Mouse (Mus musculus) ES-E14 (cell line): ENCODE results near the gene Ust. TPM values are rescaled to one million over a fixed set of nuclear protein-coding genes. Genes with fewer than 3 reads are reported as not detected.

Experiments used
- DNase-seq: peaks from one replicate; pipeline ENCODE4 v3.0.0-alpha.2; 2013; ENCODE audit warnings: low read depth, low spot score
- H3K27ac ChIP-seq: 2 replicates; pipeline ENCODE4 v1.5.1; 2012; ENCODE audit warnings: low read depth, mild to moderate bottlenecking, low read length, moderate library complexity, mixed read lengths; ENCODE audit not compliant: poor library complexity, insufficient read depth, severe bottlenecking
- H3K36me3 ChIP-seq: 2 replicates; pipeline ENCODE4 v1.6.1; 2012; ENCODE audit warnings: mild to moderate bottlenecking, low read length, moderate library complexity, mixed read lengths; ENCODE audit not compliant: control insufficient read depth, poor library complexity, insufficient read depth, severe bottlenecking
- H3K4me1 ChIP-seq, 2 experiments: fragments of 150-350 bp in 1 of 2; sonication (generic) in 1 of 2; 2 replicates each; pipeline ENCODE4 v1.6.1; 2012; ENCODE audit warnings: low read length in 2 of 2, mild to moderate bottlenecking in 1 of 2, mixed read lengths in 1 of 2; ENCODE audit not compliant: control insufficient read depth in 2 of 2, insufficient read depth in 2 of 2, poor library complexity in 1 of 2
- H3K4me3 ChIP-seq, 2 experiments: fragments of 150-350 bp in 1 of 2; sonication (generic) in 1 of 2; 2 replicates each; pipeline ENCODE4 v1.5.1; 2012; ENCODE audit warnings: low read length in 2 of 2, low read depth in 1 of 2, mild to moderate bottlenecking in 1 of 2, mixed read lengths in 1 of 2; ENCODE audit not compliant: insufficient read depth in 1 of 2, poor library complexity in 1 of 2, severe bottlenecking in 1 of 2
- H3K9ac ChIP-seq: 2 replicates; pipeline ENCODE4 v1.6.1; 2012; ENCODE audit warnings: low read depth, mild to moderate bottlenecking, low read length, mixed read lengths; ENCODE audit not compliant: poor library complexity, insufficient read depth, severe bottlenecking
- H3K9me3 ChIP-seq: fragments of 150-350 bp; sonication (generic); 2 replicates; pipeline ENCODE4 v1.6.1; 2012; ENCODE audit warnings: low read depth, mild to moderate bottlenecking, low read length; ENCODE audit not compliant: control insufficient read depth, insufficient read depth
- CHD2 ChIP-seq: IDR thresholded peaks from 2 replicates; pipeline ENCODE4 v1.6.1; 2014; ENCODE audit warnings: mild to moderate bottlenecking, low read depth, low read length, inconsistent platforms
- HCFC1 ChIP-seq: IDR thresholded peaks from 2 replicates; pipeline ENCODE4 v1.6.1; 2012; ENCODE audit warnings: low read length, inconsistent platforms, borderline replicate concordance; ENCODE audit not compliant: insufficient read depth
- MAFK ChIP-seq: IDR thresholded peaks from 2 replicates; pipeline ENCODE4 v1.6.1; 2014; ENCODE audit warnings: mild to moderate bottlenecking, low read depth, low read length, inconsistent platforms; ENCODE audit not compliant: insufficient read depth
- ZC3H11A ChIP-seq: IDR thresholded peaks from 2 replicates; pipeline ENCODE4 v1.6.1; 2012; ENCODE audit warnings: low read depth, mild to moderate bottlenecking, inconsistent platforms, low read length, borderline replicate concordance
- ZNF384 ChIP-seq: IDR thresholded peaks from 2 replicates; pipeline ENCODE4 v1.6.1; 2012; ENCODE audit warnings: low read depth, low read length, inconsistent platforms
- in situ Hi-C, 2 experiments: fragments of 600-800 bp; cut with MboI; formaldehyde crosslinking; loops; one replicate each; pipeline ENCODE4 v1.15.1; 2025; ENCODE audit warnings: low sequenced_read_pairs in 2 of 2, inconsistent platforms in 1 of 2; ENCODE audit not compliant: unreplicated experiment in 2 of 2
- total RNA-seq: library from RNA; depleted of rRNA; stranded (reverse); fragments of 300-350 nt; gene quantifications from 2 replicates; pipeline ENCODE4 v1.2.3, GENCODE M21; 2012

Gene Ust
- total RNA-seq, 1 experiment: 4.9 TPM

DNA sequence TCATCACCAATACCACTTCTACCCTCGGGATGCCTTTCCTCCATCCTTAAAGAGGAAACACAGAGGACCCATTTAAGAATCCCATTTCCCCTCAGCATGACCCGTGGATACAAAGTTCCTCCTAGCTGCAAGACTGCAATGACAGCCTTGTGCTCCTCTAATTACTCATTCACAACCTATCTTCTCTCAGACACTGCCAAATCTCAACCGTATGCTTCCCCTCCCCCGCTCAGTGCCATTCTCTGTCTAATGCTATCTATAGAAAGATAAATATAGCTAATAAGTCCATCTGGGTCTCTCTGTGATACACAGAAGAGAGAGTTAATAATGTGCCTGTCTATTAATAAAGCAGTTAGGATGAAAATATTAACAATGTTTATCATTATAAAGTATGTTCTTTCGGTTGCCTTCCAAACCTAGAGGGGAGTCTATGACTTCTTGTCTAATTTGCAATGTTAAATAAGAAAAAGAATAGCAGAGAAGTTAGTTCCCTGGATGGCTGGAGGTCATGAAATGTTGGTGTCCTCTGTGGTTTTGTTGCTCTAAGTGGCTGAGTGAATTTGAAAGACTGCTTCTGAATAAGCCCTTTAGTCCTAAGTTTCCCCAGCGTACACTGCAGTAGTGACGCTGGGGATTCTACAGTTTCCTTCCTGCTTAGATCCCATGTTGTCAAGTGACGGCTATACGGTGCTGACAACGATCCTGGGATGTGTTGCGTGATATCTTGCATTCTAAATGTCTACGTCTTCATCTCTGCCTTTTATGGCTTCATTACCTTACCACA, 178.8 kb downstream of the Ust start:
- DNase-seq: no peak
- in situ Hi-C loops: no loop called here

DNA sequence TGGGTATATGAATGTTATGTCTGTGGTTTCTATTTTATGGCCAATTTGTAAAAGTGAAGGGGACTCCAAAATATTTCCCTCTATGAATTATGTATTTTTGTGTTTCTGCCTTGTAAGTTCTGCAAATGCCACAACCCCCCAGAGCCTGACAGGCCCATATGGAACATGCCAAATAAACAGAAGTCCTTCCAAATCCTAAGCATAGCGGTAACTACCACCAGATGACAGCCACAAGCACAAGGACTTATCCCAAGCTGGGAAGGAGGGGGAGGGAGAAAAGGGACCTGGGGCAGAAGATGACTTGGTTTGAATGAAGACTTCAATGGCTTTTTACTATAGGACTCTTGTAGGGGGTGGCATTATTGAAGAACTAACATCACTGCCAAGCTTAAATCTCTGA, 182.0 kb downstream of the Ust start:
- Histone ChIP-seq H3K36me3 (no peaks in the 10 kb centered on the region), H3K4me3 (no peak overlapping the region), H3K4me1 (peaks cover 0 to 3% of the 10 kb centered on the region in 2 experiments; a peak in 1 of 4 replicates), H3K9ac (no peak overlapping the region), H3K27ac (no peak overlapping the region), H3K9me3 (no peaks in the 10 kb centered on the region)
- no peak for DNase-seq
- no peak for TF ChIP-seq ZNF384
- in situ Hi-C loops: no loop called here

More for the DNA sequence above, 178.8 kb downstream of the Ust start:
- peaks cover 0 to 3% of the 10 kb centered on the region in 2 experiments; a peak in 1 of 4 replicates for H3K4me1 ChIP-seq
- no peaks in the 10 kb centered on the region for H3K36me3 ChIP-seq
- H3K9me3 ChIP-seq: no peaks in the 10 kb centered on the region
- no peak for TF ChIP-seq MAFK
- TF ChIP-seq ZC3H11A: no peak
- TF ChIP-seq CHD2: no peak
- no peak for TF ChIP-seq HCFC1
- no peak for TF ChIP-seq ZNF384
- no peak overlapping the region for H3K4me3 ChIP-seq
- no peak overlapping the region for H3K9ac ChIP-seq
- no peak overlapping the region for H3K27ac ChIP-seq

DNA sequence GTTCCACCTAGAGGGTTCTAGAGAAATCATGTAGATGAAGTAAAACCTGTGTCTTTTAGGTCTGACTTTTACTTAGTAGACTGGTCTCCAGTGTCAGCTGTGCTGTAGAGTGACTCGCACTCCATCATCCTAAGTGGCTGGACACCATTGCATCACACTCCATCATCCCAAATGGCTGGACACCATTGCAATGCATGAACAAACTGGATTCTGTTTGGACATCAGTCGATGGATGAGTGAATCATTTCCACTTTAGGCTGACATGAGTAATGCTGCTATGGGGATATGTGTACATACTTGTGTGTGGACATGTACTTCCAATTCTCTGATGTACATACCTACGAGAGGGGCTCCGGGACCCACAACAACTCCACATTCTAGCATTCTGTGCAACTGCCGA, 187.7 kb downstream of the Ust start:
- Histone ChIP-seq H3K4me1 (no peaks in the 10 kb centered on the region), H3K9me3 (no peaks in the 10 kb centered on the region), H3K9ac (no peak overlapping the region), H3K27ac (no peak overlapping the region), H3K4me3 (no peak overlapping the region), H3K36me3 (no peaks in the 10 kb centered on the region)
- TF ChIP-seq CHD2: no peak
- TF ChIP-seq ZC3H11A: no peak
- TF ChIP-seq HCFC1: no peak
- no peak for TF ChIP-seq MAFK
- TF ChIP-seq ZNF384: no peak
- in situ Hi-C loops: no loop called here
- DNase-seq: no peak

DNA sequence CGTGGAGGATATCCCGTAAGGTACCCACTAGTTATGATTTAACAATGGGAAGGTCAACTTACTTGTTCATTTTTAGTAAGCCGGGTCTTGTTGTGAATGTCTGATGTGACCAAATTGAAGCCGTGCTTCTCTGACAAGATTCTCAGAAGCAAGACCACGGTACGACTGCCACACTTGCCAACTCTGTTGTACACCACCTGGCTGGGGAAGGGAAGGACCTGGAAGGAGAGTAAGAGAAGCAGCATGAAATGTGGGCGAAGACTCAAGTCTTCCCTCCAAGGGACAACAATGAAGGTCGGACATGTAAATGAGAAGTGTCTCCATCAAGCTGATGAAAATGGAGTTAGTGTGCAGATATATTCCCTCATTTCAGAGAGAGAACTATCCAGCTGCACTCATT, 188.6 kb downstream of the Ust start:
- H3K27ac ChIP-seq: no peak overlapping the region
- H3K4me3 ChIP-seq: no peak overlapping the region
- in situ Hi-C loops: no loop called here
- H3K9ac ChIP-seq: no peak overlapping the region
- no peaks in the 10 kb centered on the region for H3K4me1 ChIP-seq
- no peaks in the 10 kb centered on the region for H3K36me3 ChIP-seq
- H3K9me3 ChIP-seq: no peaks in the 10 kb centered on the region
- DNase-seq: no peak
- no peak for TF ChIP-seq MAFK
- TF ChIP-seq CHD2: no peak
- no peak for TF ChIP-seq ZC3H11A
- TF ChIP-seq ZNF384: no peak

DNA sequence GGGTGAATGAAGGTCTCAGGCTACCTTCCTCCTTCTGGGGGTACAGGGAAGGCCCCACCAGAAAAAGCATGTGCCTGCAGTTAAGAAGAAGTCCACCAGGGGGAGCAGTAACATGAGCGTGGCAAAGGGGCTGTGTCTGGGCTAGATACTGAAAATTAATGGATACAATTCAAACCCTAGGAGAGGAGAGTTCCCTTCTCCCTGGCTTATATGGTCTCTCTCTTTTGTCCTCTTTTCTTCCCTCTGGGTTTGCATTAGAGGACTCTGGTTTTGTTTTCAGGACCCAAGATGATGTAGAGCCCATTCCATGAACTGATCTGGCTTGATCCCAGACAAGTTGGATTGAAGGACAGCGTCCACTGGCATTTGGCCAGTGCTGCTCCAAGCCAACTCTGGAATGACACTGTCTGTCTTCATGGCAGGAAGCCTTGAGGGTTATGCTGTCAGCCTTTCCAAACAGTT, 195.3 kb downstream of the Ust start:
- Histone ChIP-seq H3K9me3 (no peaks in the 10 kb centered on the region), H3K9ac (no peak overlapping the region), H3K36me3 (no peaks in the 10 kb centered on the region), H3K4me3 (no peak overlapping the region), H3K4me1 (no peaks in the 10 kb centered on the region), H3K27ac (no peak overlapping the region)
- TF ChIP-seq HCFC1 (no peak), ZC3H11A (peak; percentile 41; the same call in 1 of the 2 replicates)
- DNase-seq: peak; percentile 58
- in situ Hi-C loops: no loop called here
